Mouse (Mus musculus): ENCODE data around the gene Hnf1a. TPM values are rescaled to one million over a fixed set of nuclear protein-coding genes. Genes with fewer than 3 reads are reported as not detected.
"Not testable (repeated sequence)": the region's sequence is repeated elsewhere in the genome, so short reads cannot be mapped to it uniquely, and the experiment has no call there.

Gene Hnf1a
- total RNA-seq, 2 experiments from 2014 or later: not detected

DNA sequence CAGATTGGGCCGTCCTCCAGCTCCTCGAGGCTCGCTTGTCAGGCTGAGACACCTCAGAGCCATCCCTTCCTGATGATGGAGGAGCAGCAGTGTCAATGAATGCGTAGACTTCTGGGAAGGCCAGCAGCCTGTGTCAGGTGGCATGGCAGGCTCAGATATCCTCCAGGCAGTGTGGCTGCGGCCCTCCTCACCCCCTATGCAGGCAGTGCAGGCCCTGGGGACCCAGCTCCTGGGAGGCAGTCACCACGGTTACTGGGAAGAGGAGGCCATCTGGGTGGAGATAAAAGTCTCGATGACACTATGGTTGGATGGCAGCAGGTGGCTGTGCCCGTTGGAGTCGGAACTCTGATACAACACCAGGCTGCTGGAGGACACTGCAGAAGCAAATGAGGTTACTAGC, 21.1 kb downstream of the Hnf1a start:
- ATAC-seq (replicated peaks; ENCODE audit: low FRiP score, poor library complexity, severe bottlenecking): no peak

DNA sequence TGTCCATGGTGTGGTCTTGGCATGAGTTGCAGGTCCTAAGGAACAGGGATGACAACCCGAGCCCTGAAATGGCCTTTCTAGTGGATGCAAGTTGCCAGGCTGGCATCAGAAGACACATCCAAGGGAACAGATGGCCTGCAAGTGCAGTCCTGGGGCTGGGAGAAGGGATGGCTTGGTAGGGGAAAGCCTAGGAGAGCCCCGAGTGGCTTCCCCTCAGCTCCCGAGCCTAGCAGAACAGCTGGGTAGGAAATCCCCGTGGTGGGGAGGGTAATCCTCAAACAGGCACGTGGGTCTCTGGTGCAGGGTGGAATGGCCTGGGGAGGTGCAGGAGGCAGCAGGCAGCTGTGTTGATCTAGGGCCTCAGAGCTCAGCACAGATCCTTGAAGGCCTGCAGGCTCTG, 21.6 kb downstream of the Hnf1a start:
- ATAC-seq (replicated peaks; ENCODE audit: low FRiP score, poor library complexity, severe bottlenecking): no peak

DNA sequence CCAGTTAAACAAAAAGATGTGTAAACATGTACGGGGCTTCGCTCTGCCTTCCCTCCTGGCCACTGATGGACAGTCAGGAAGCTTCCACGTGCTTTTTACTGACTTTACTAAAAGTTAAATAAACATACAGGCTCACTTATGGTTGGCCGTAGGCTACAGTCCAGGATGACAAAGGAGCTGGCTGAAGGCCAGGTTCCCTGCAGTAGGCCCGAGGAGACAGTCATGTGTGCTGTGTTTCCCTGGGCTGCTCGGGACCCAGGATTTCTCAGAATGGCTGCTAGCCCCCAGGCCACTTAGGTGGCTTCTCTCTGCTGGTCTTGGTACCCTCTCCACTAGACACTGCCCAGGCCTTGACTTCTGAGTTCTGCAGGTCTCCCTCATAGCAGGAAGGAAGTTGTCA, 22.0 kb downstream of the Hnf1a start:
- ATAC-seq (replicated peaks; ENCODE audit: low FRiP score, poor library complexity, severe bottlenecking): no peak

DNA sequence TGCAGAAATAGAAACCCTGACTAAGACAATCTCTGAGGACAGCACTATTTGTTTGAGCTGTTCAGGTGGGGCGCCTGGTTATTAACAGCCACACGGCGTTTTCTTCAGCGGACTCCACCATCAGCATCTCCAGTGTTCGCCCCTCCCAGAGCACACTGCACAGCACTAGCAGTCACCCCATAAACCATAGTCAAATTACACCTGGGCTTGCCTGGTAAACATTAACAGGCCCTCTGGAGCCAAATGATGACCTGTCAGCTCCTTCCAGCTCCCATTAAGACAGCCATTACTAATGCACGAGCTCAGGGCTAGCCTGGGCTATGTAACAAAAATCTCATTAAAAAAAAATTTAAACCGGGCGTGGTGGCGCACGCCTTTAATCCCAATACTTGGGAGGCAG, 25.8 kb downstream of the Hnf1a start:
- ATAC-seq (replicated peaks; ENCODE audit: low FRiP score, poor library complexity, severe bottlenecking): no peak

DNA sequence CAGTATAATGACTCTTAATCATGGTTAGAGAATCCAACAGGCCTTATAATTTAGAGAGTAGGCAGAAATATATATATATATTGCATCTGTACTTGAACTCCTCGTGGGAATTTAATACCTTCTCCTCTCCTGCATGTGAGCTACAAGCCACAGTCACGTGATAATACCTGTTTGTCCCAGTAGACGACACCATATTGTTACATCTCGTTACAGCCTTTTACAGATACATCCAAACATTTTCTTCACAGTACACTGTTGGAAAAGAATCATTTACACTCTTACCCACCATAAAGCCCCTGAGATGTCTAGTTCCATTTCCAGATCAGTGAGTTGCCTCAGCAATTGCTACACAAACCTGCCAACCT, 28.1 kb downstream of the Hnf1a start:
- no peak for ATAC-seq (replicated peaks; ENCODE audit: low FRiP score, poor library complexity, severe bottlenecking)

DNA sequence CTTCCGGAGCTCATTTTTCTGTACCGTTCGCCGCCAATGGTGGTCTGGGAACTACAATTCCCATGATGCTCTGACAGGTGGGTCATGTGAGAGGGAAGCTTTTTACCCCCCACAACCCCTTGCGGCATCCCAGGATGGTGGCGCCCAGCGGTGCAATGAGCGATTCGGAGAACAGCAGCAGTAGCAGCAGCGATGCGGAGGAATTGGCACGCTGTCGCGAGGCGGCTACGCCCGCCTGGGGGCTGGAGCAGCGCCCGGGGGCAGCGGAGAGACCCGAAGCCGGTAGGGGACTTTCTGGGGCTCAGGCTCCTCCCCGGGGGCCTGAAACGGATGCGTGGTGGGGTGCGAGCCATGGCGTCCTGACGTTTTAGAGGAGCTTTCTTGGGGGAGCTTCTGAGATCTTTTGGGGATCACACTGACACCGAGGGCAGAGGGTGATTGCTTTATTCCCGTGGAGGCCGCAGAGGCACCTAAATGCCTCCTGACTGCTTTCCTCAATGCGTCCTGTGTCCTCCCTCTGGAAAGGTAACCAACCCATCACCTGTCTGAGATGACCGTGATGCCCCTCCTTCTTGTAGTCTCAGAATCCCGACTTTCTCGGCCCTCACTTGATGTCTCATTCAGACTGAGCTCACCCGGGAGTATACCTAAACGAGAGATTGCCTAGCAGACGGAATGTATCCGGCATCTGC, 28.7 kb downstream of the Hnf1a start, which contains the start of gene 2210016L21Rik:
Gene 2210016L21Rik (plus strand): TSS at position 85 of the 692 bp plus-strand sequence.
- peak; percentile 99 for ATAC-seq (replicated peaks; ENCODE audit: low FRiP score, poor library complexity, severe bottlenecking)

DNA sequence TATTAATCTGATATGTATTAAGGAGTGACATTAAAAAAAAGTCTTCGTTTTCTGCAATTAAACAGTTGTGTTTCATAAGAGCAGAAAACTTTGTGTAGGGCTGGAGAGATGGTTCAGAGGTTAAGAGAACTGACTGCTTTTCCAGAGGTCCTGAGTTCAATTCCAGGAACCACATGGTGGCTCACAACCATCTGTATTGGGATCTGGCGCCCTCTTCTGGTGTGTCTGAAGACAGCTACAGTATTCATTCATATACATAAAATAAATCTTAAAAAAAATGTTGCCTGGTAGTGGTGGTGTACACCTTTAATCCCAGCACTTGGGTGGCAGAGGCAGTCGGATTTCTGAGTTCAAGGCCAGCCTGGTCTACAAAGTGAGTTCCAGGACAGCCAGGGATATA, 29.8 kb downstream of the Hnf1a start:
- not testable (repeated sequence) for ATAC-seq (replicated peaks; ENCODE audit: low FRiP score, poor library complexity, severe bottlenecking)

DNA sequence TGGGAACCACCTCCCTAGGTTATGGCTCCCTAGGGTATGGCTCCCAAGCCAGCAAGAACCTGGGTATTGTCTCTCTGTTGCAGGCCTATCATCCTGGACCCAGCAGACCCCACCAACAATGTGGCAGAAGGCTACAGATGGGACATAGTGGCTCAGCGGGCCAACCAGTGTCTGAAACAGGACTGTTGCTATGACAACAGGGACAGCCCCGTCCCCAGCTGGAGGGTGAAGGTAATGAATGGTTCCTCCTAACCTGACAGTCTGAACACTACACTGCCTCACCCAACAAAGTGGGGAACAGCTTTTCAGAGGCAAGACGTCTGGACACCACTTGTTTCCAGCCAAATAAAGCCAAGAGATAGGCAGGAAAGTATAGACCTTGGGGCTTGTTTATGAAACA, 35.1 kb downstream of the Hnf1a start:
- no peak for ATAC-seq (replicated peaks; ENCODE audit: low FRiP score, poor library complexity, severe bottlenecking)

DNA sequence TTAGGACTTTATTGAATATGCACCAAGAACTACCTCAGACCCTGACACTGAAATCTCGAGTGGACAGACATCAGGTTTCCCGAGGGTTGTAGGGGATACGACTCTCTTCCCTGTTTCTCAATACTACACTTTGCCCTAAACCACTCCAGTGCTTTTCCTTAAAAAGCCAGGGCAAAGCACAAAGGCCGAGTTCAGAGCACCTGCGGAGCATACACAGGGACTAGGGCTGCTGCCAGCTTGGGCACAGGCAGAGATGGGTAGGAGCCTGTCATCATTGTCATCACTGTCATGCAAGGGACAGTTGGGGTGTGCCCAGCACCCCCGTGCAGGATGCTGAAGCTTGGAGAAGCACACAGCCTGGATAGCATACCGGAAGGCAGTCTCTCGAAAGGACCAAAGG, 37.7 kb downstream of the Hnf1a start:
- no peak for ATAC-seq (replicated peaks; ENCODE audit: low FRiP score, poor library complexity, severe bottlenecking)

DNA sequence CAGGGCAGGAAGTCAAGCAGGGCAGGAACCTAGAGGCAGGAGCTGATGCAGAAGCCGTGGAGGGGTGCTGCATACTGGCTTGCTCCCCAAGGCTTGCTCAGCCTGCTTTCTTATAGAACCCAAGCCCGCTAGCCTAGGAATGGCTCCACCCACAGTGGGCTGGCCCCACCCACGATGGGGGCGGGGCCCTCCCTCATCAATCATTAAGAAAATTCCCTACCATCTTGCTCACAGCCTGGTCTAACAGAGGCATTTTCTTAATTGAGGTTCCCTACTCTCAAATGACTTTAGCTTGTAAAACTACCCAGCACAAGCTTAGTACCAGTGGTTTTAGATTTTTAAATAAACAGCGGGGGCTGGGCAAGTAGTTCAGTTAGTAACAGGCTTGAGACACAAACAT, 39.3 kb downstream of the Hnf1a start:
- ATAC-seq (replicated peaks; ENCODE audit: low FRiP score, poor library complexity, severe bottlenecking): no peak

DNA sequence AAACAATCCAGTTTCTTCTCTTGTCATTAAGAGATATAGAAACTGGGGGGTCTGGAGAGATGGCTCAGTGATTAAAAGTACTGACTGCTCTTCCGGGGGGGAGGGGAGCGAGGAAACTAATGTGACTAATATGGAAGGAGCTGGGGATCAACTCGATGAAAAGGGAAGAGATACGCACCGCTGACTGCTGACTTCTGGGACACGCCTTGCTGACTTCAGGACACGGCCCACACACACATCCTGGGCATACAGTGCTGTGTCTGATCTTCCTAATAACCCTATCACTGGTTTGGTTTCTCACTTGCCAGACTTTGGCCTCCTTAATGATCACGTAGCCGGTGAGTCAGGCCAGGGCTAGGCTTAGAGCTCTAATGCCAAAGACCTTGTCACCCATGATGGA, 44.1 kb downstream of the Hnf1a start:
- no peak for ATAC-seq (replicated peaks; ENCODE audit: low FRiP score, poor library complexity, severe bottlenecking)

DNA sequence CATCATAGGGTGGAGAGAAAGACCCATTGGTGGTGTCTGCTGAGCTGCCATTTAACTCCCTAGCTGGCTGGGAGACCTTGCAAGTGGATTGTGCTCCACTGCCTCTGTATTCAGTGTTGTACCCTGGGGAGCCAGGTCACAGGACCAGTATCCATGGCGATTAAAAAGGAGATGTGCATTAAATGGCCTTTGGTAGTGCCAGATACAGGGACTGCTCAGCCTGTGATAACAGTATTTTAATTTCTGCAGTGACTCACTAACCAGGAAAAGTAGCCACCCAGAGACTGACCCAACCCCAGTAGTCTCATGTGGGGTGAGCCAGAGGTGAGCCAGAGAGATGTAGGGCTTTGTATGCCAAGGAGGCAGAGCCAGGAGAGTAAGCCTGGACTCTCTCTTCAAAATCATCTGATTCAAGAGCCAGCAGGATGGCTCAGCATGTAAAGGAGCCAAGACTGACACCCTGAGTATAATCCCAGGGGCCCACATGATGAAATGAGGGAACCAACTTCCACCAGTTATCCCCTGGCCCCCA, 44.7 kb downstream of the Hnf1a start:
- no peak for ATAC-seq (replicated peaks; ENCODE audit: low FRiP score, poor library complexity, severe bottlenecking)

DNA sequence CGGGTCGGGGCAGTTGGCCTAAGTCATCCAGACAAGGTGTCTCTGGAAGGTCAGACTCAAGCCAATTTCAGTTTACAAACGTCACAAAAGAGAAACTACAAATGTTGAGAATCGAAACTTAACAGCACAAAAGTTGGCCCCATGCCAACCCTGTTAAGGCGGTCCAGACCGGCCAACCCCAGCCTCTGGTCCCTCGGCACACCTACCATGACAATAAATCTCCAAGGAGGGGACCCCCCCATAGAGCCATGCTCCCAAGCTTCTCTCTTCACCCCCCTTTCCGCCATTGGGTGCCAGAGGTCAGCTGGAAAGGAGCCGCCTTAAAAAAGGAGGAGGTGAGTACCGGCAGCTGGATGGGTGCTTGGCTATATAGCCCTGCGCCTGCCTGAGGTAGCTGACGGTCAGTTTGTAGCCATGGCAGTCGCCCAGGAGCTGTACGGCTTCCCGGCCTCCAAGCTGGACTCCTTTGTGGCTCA, 47.9 kb downstream of the Hnf1a start, which contains the start of gene Oasl1:
Gene Oasl1 (plus strand): TSS at position 243 of the 476 bp plus-strand sequence.
- peak; percentile 74 for ATAC-seq (replicated peaks; ENCODE audit: low FRiP score, poor library complexity, severe bottlenecking)

DNA sequence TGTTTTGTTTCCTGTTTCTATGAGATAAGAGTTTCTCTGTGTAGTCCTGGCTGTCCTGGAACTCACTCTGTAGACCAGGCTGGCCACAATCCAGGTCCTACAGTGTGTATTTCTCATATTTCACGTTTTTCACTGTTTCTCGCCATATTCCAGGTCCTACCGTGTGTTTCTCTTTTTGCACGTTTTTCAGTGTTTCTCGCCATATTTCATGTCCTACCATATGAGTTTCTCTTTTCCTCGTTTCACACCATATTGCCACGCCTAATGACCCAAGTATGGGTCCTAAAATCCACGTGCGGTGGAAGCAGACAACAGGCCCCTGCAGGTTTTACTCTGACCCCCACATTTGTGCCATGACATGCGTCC, 48.5 kb downstream of the Hnf1a start:
- ATAC-seq (replicated peaks; ENCODE audit: low FRiP score, poor library complexity, severe bottlenecking): peak; percentile 33

DNA sequence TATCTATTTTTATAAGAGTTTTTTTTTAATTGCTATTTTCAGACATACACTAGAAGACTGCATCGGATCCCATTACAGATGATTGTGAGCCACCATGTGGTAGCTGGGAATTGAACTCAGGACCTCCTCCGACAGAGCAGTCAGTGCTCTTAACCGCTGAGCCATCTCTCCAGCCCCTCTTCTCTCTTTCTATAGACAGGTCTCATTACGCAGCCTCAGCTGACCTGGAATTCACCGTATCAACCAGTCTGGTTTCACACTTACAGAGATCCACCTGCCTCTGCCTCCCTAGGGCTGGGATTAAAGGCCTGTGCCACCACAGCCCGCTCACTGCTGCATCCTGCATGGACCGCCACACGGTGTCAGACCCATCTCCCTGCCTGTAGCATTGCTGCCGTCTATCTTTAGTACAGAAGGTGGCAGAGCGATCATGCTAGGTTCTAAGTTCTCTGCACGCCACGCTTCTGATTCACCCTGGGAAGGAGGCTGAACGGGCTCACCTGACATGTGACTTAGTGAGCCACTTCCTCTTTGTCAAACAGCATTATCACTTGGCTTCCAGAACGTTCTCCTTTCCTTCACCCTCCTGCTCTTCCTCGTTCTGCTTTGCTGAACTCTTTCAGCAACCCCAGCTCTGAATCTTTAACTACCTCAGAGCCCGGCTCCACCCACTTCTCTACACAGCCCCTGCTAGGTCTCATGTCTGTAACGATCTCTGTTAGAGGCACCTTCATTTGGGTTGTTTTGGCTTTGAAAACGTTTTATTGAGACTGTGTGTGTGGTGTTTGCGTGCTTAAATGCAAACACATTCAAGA, 49.1 kb downstream of the Hnf1a start:
- peak; percentile 64 for ATAC-seq (replicated peaks; ENCODE audit: low FRiP score, poor library complexity, severe bottlenecking)

DNA sequence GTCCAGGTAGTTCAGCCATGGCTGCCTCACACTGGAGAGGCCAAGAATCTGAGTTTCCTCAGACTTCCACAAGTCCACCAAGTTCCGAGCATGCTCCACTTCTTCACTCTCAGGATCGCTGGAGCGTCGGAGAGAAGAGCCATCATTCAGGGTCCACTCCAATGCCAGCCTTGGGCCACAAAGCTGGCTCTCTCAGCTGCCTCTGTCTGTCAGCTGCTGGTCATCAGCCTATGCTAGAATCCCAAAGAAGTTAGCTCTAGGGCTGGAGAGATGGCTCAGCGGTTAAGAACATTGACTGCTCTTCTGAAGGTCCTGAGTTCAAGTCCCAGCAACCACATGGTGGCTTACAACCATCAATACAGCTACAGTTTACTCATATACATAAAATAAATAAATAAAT, 53.5 kb downstream of the Hnf1a start:
- not testable (repeated sequence) for ATAC-seq (replicated peaks; ENCODE audit: low FRiP score, poor library complexity, severe bottlenecking)

DNA sequence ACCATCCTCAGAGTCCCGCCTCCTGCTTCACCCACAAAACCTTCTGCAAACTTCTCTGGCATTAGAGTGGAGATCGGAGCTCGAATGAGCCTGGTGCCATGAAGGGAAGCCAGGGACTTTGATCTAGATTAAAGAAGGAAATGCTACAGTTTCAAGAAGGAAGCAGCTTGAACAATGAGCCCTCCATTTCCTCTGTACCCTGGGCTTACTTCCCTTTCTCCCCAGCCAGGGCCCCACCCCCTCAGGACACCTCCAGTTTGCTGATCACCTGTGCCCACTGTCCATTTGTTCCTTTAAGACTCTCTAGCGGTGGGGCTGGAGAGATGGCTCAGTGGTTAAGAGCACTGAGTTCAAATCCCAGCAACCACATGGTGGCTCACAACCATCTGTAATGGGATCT, 54.1 kb downstream of the Hnf1a start:
- ATAC-seq (replicated peaks; ENCODE audit: low FRiP score, poor library complexity, severe bottlenecking): no peak

DNA sequence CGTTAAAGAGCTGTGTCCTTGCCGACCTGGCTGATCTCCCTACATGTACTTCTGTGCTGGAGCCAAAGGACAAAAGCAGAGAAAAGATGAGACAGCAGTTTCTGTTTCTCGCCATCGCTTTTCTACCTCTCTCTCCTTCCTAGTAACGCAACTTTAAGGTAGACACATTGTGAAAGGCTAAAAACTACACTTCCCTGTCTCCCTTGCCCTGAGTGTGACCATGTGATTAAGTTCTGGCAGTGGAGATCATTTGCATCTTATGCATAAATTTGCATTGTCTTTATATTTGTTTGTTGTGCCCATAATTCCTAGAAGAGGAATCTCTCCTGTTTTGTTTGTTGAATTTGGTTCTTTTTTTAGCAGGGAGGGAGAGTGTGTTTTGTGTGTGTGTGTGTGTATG, 55.0 kb downstream of the Hnf1a start:
- no peak for ATAC-seq (replicated peaks; ENCODE audit: low FRiP score, poor library complexity, severe bottlenecking)

DNA sequence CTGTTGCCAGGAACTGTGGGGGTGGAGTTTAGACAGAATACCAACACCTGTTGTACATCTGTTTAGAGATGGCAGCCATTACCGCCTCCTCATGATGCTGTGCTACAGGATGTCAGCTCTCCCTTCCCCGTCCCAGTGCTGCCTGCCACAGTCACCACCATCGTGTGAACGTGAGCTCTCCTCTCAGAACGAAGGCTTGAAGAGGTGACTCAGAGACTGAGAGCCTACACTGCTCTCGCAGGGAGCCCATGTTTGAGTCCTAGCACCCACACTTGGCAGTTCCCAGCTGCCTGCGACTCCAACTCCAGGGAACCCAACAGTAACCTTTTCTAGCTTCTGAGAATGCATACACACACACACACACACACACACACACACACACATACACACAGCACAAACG, 56.0 kb downstream of the Hnf1a start:
- no peak for ATAC-seq (replicated peaks; ENCODE audit: low FRiP score, poor library complexity, severe bottlenecking)

DNA sequence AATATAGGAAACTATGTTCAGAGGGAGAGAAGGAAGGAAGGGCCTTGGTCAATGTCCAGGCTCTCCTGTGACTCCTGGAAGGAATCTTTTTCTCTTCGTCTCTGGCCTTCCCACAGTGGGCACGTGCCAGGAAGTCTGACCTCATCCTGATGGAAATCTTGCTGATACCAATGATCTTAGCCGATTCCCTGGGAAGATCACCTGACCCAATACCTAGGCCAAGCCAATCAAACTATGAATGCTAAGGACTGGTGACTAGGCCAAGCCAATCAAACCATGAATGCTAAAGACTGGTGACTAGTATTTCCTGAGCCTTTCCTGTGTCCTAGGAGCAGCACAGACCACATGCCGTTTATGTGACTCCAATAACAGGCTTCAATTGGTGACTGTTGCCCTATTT, 57.2 kb downstream of the Hnf1a start:
- no peak for ATAC-seq (replicated peaks; ENCODE audit: low FRiP score, poor library complexity, severe bottlenecking)
